Mouse (Mus musculus): ENCODE results near the gene Gm37419. TPM values are rescaled to one million over a fixed set of nuclear protein-coding genes. Genes with fewer than 3 reads are reported as not detected.
A peak's percentile ranks its signal among the peaks of the same experiment; 100 is the strongest.

Gm37419 gene
- not detected for total RNA-seq (2021)
- long read RNA-seq, experiment 1, result 0 reads
- long read RNA-seq, experiment 2, result 0 reads

DNA sequence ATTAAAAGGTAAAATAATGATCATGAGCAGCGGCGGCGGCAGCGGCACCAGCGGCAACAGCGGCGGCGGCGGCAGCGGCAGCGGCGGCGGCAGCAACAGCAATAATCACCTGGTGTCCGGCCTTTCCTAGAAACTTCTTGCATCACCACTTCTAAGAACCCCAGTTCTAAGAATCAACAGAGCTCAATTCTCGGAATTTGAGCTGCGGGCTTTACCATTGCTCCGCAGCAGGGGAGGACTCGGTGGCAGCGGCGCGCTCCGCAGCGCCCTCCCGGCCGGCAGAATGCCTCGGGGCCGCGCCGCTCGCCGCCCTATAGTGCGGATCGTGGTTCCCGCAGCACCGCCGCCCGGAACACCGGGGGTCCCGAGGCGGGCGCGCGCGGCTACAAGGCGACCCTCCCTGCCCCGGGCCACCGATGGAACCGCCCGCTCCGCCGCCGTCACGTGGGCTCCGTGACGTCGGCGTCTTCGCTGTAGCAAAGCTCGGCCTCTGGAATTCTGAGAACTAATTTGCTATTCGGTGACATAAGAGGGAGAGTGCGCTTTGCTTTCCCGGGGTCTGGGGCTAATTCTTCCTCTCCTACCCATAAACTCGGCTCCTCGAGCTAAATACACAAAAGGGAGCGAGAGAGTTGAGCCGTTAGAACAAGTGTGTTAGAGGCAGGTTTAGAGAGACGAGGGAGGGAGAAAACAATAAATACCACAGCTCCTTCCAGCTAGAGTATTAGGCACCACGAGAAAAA lies at the start of gene Gm37419, which contains the start of gene Bcl6:
TSS of gene Gm37419 (plus strand) at position 17 of the 743 bp plus-strand sequence.
TSS of gene Bcl6 (minus strand) at position 387 of the 743 bp plus-strand sequence.
- peak; percentile 84 to 85 for DNase-seq (ENCODE audit: low spot score in 2 of 2)
- peak; percentile 10; the same call in 1 of the 2 replicates for TF ChIP-seq CTCF (conservative IDR thresholded peaks at IDR 0.05)
- H3K4me3 ChIP-seq, result peak within 1 kb of the TSS; percentile 94
- peak within 1 kb of the TSS; percentile 99 for H3K27ac ChIP-seq

GRCm38 (mm10) chr16:23944801-23945200 lies 43.5 kb upstream of the Gm37419 start:
- Histone ChIP-seq H3K27ac (no peak overlapping the region), H3K4me3 (no peak overlapping the region)
- no peak for TF ChIP-seq CTCF (conservative IDR thresholded peaks at IDR 0.05)
- no peak for DNase-seq (ENCODE audit: low spot score in 2 of 2)

DNA sequence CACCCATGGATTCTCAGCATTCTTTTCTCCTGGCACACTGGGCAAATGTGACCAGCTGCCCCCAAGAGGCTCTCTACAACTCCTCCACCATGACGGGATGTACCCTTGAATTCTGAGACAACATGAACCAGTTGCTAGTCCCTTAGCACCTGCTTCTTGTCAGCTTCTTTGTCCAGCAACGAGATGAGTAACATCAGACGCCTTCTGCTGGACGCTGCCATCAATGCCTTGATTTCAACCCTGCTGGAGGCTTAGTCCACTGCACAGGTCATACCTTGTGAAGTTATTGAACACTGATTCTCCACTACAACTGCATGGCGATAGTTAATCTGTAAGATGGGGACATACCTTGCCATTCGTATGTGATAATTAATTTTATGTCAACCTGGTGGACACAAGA lies 40.6 kb upstream of the Gm37419 start:
- H3K4me3 ChIP-seq, result no peak overlapping the region
- DNase-seq (ENCODE audit: low spot score in 2 of 2), result no peak
- no peak overlapping the region for H3K27ac ChIP-seq
- TF ChIP-seq CTCF (conservative IDR thresholded peaks at IDR 0.05), result peak; percentile 57; the same call in 1 of the 2 replicates

DNA sequence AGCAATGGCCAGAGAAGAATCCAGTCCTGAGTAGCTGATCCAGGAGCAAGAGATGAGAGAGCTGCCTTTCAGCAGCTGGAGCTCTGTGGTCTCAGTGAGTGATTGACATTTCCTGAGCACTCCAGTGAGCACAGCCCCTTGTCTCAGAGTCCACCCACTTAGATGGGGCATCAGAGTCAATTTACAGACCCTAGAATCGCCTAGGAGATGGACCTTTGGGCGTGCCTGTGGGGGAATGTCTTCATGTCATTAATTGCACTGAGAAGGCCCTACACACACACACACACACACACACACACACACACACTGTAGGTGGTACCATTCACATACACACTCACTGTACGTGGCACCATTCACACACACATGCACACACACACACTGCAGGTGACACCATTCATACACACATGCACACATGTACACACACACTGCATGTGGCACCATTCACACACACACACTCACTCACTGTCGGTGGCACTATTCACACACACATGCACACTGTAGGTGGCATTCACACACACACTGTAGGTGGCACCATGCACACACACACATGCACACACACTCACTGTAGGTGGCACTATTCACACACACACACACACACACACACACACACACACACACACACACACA lies 36.1 kb upstream of the Gm37419 start:
- no peak overlapping the region for H3K4me3 ChIP-seq
- H3K27ac ChIP-seq, result no peak overlapping the region
- TF ChIP-seq CTCF (conservative IDR thresholded peaks at IDR 0.05), result no peak
- no peak for DNase-seq (ENCODE audit: low spot score in 2 of 2)

- H3K4me3 ChIP-seq, result no peak overlapping the region
- TF ChIP-seq CTCF (conservative IDR thresholded peaks at IDR 0.05), result peak; percentile 82
- DNase-seq (ENCODE audit: low spot score in 2 of 2), result peak in 1 of 2 experiments; percentile 66
- peak overlapping the region; percentile 83 for H3K27ac ChIP-seq
These were observed 34.9 kb upstream of the Gm37419 start for GRCm38 (mm10) chr16:23953189-23953958.

GRCm38 (mm10) chr16:23953959-23954260 lies 34.4 kb upstream of the Gm37419 start:
- no peak for TF ChIP-seq CTCF (conservative IDR thresholded peaks at IDR 0.05)
- DNase-seq (ENCODE audit: low spot score in 2 of 2), result no peak
- H3K27ac ChIP-seq, result no peak overlapping the region
- no peak overlapping the region for H3K4me3 ChIP-seq

- no peak for DNase-seq (ENCODE audit: low spot score in 2 of 2)
- Histone ChIP-seq H3K27ac (no peak overlapping the region), H3K4me3 (no peak overlapping the region)
- peak; percentile 52 for TF ChIP-seq CTCF (conservative IDR thresholded peaks at IDR 0.05)
These were observed 29.3 kb upstream of the Gm37419 start for GRCm38 (mm10) chr16:23958938-23959337.

DNA sequence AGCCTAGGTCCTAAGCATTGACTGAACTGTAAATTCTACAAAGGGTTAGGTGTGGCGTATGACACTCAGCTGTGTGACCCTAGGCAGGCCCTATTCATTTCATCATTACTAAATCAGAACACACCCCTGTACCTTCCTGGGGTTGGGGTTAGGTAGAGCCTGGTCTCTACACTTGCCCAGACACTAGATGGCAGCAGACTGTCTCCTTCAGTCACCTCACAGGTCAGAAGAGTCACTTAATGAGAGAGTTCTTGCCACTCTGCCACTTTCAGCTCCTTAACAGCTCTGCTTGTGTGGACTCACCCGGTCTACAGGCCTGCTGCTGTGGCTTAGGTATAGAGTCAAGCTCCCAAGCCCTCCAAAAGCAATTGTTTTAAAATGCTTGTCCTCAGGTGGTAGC lies 25.9 kb upstream of the Gm37419 start:
- Histone ChIP-seq H3K4me3 (no peak overlapping the region), H3K27ac (no peak overlapping the region)
- no peak for DNase-seq (ENCODE audit: low spot score in 2 of 2)
- TF ChIP-seq CTCF (conservative IDR thresholded peaks at IDR 0.05), result peak; percentile 74

DNA sequence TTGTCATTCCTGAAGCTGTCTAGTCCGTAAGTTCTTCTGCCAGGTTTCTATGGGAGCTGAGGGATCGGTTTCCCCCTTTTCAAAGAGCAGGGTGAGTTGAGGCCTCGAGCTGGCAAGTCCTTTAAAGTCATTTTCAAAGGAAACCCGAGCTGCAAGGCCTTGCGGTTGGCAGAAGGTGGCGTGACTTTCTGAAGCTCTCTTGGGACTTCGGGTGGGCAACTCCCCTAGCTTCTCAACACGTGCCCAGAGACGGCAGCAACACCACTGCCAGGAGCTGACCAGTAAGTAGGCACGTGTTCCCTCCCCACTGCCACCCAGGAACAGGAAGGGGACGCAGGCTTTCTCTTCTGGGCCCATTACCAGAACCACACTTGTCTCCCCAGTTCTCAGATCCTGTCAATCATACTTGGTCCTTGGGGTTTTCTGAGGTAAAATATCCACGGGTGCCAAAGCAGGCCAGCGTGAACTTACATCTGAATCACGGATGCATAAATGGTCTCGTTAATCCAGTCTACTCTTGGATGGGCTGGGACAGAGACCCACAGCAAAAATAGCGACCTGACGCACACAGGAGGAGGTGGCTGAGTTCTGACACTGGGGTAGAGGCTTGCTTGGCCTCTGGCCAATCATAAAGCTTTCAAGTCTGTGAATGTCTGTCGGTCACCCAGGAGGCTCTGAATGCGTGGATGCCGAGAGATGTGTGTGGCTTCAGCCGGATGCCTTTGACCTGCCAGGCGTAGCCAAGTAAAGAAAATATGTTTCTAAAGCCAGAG lies 24.2 kb upstream of the Gm37419 start:
- no peak for DNase-seq (ENCODE audit: low spot score in 2 of 2)
- peak; percentile 37 for TF ChIP-seq CTCF (conservative IDR thresholded peaks at IDR 0.05)
- H3K4me3 ChIP-seq, result no peak overlapping the region
- peak overlapping the region; percentile 15; the same call in 1 of the 2 replicates for H3K27ac ChIP-seq

- H3K4me3 ChIP-seq, result no peak overlapping the region
- DNase-seq (ENCODE audit: low spot score in 2 of 2), result no peak
- no peak for TF ChIP-seq CTCF (conservative IDR thresholded peaks at IDR 0.05)
- 0 out of 2 replicates have a peak overlapping the region, but pooled peaks have one; percentile 15 for H3K27ac ChIP-seq
These were observed 23.4 kb upstream of the Gm37419 start for GRCm38 (mm10) chr16:23964706-23965367.

DNA sequence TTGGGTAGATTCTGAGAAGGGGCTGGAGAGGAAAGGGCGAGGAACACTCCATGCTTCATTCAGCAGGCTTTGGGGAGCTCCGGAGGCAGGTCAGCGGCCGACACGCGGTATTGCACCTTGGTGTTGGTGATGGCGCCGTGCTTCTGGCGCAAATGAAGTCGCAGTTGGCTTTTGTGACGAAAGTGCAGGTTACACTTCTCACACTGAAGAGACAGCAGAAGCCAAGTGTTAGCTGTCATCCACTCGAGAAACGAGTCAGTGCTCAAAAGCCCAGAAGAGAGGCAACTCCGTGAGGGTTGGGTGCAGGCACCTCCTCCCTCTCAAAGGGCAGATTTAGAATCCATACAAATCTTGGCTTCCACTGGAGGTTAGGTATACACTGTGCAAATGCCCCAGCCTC lies 22.2 kb upstream of the Gm37419 start:
- no peak for TF ChIP-seq CTCF (conservative IDR thresholded peaks at IDR 0.05)
- Histone ChIP-seq H3K4me3 (no peak overlapping the region), H3K27ac (no peak overlapping the region)
- no peak for DNase-seq (ENCODE audit: low spot score in 2 of 2)

- TF ChIP-seq CTCF (conservative IDR thresholded peaks at IDR 0.05), result peak; percentile 75
- Histone ChIP-seq H3K4me3 (no peak overlapping the region), H3K27ac (no peak overlapping the region)
- DNase-seq (ENCODE audit: low spot score in 2 of 2), result no peak
These were observed 21.0 kb upstream of the Gm37419 start for GRCm38 (mm10) chr16:23967301-23967700.

All from layer of hippocampus, adult 2 months (tissue).